Mouse (Mus musculus) midbrain, embryonic 11.5 days (tissue): Measurements from ENCODE around the gene Map3k4. TPM values are rescaled to one million over a fixed set of nuclear protein-coding genes. Genes with fewer than 3 reads are reported as not detected.

ENCODE experiments used
- ATAC-seq: fragments of 200-750 bp; cut with Nextera tagmentation; 2 replicates; pipeline ENCODE4 v1.8.0; 2017; ENCODE audit warnings: moderate TSS enrichment, moderate library complexity; ENCODE audit not compliant: low FRiP score
- DNase-seq: peaks from one replicate; pipeline ENCODE4 v3.0.0; 2015; ENCODE audit warnings: low spot score; ENCODE audit errors: missing footprints
- H3K27ac ChIP-seq: fragments of 300-500 bp; sonication (generic); 2 replicates; pipeline ENCODE4 v1.5.1; 2014; ENCODE audit warnings: low read depth, low read length
- H3K27me3 ChIP-seq: fragments of 300-500 bp; sonication (generic); 2 replicates; pipeline ENCODE4 v1.6.1; 2014; ENCODE audit warnings: mild to moderate bottlenecking, low read length, moderate library complexity, mixed read lengths; ENCODE audit not compliant: control insufficient read depth, insufficient read depth
- H3K36me3 ChIP-seq: fragments of 300-500 bp; sonication (generic); 2 replicates; pipeline ENCODE4 v1.6.1; 2014; ENCODE audit warnings: mild to moderate bottlenecking, low read length, moderate library complexity, mixed read lengths; ENCODE audit not compliant: control insufficient read depth, insufficient read depth
- H3K4me1 ChIP-seq: fragments of 300-500 bp; sonication (generic); 2 replicates; pipeline ENCODE4 v1.6.1; 2014; ENCODE audit warnings: low read length; ENCODE audit not compliant: control insufficient read depth, insufficient read depth
- H3K4me2 ChIP-seq: fragments of 300-500 bp; sonication (generic); 2 replicates; pipeline ENCODE4 v1.6.1; 2014; ENCODE audit warnings: mild to moderate bottlenecking, moderate library complexity
- H3K4me3 ChIP-seq: fragments of 300-500 bp; sonication (generic); 2 replicates; pipeline ENCODE4 v1.5.1; 2014; ENCODE audit warnings: low read depth, low read length
- H3K9ac ChIP-seq: fragments of 300-500 bp; sonication (generic); 2 replicates; pipeline ENCODE4 v1.6.1; 2014; ENCODE audit warnings: low read length
- H3K9me3 ChIP-seq: fragments of 300-500 bp; sonication (generic); 2 replicates; pipeline ENCODE4 v1.6.1; 2016; ENCODE audit warnings: low read length; ENCODE audit not compliant: control insufficient read depth
- WGBS: fragments of 180-500 bp; shearing (Covaris S2); extraction: QIAGEN DNeasy Blood & Tissue Kit; methylation state at CpG from one replicate; pipeline ENCODE4 v1.1.7; 2014; 5-methylcytosine and 5-hydroxymethylcytosine counted together
- polyA plus RNA-seq: library from polyadenylated mRNA; unstranded; fragments of >200 nt; fragmentation: Nextera tagmentation; extraction: Ambion mirVana; gene quantifications from 2 replicates; pipeline ENCODE4 v1.2.1, GENCODE M21; 2014

Map3k4 gene
- polyA plus RNA-seq, 1 experiment from 2014 or later, result 51.3 TPM

- ATAC-seq (0 out of 2 replicates have a peak, but pooled peaks have one; percentile 25), DNase-seq (no peak)
- Histone ChIP-seq H3K4me2 (no peak overlapping the region), H3K4me1 (peaks cover 6% of the 10 kb centered on the region), H3K9me3 (no peaks in the 10 kb centered on the region), H3K36me3 (0 out of 2 replicates have a peak, but pooled peaks cover 2% of the 10 kb centered on the region), H3K4me3 (no peak overlapping the region), H3K27ac (no peak overlapping the region), H3K27me3 (no peaks in the 10 kb centered on the region), H3K9ac (no peak overlapping the region)
- 84% methylated on average over 15 of the region's 15 CpGs for WGBS
Measured at GRCm38 (mm10) chr17:12203414-12203897, 115.1 kb downstream of the Map3k4 start.

DNA sequence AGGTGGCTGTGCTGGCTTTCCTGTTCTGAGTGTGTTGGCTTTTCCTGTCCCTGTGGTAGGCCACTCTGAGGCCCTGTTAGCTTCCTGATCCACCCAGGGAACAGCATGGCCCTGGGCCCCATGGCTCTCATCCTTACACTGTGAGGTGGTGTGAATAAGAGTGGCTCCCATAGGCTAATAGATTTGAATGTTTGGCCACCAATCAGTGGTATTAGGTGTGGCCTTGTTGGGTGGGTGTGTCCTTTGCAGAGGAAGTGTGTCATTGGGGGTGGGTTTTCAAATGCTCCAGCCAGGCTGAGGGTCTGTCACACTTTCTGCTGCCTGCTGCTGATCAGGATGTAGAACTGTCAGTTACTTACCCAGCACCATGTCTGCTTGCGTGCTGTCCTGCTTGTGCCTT, 117.5 kb downstream of the Map3k4 start:
- peaks cover 6% of the 10 kb centered on the region for H3K4me1 ChIP-seq
- H3K4me2 ChIP-seq, result no peak overlapping the region
- H3K4me3 ChIP-seq, result no peak overlapping the region
- H3K9me3 ChIP-seq, result no peaks in the 10 kb centered on the region
- no peak overlapping the region for H3K9ac ChIP-seq
- DNase-seq (no peak), ATAC-seq (no peak)
- H3K27ac ChIP-seq, result no peak overlapping the region
- H3K36me3 ChIP-seq, result 0 out of 2 replicates have a peak, but pooled peaks cover 3% of the 10 kb centered on the region
- 95% methylated on average over 1 of the region's 1 CpGs for WGBS
- H3K27me3 ChIP-seq, result no peaks in the 10 kb centered on the region

DNA sequence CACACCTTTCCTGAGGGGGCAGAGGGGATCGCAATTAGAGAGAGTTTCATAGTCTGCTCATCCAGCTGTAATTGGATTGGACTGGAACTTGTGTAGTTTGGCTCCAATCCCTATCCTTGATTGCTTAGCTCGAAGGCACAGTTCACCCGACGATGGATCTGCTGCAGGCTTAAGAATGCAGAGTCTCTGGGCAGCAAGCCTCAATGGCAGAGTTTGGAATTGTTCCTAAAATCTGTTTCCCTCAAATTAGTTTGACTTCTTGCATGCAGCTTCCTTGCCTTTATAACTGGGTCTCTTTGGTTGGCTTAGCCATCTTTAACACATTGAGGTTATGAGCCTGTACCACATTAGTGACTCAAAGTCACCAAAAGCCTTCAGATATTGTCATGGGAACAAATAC, 118.7 kb downstream of the Map3k4 start:
- no peaks in the 10 kb centered on the region for H3K27me3 ChIP-seq
- H3K4me2 ChIP-seq, result no peak overlapping the region
- H3K9me3 ChIP-seq, result no peaks in the 10 kb centered on the region
- DNase-seq (no peak), ATAC-seq (no peak)
- H3K27ac ChIP-seq, result no peak overlapping the region
- H3K9ac ChIP-seq, result no peak overlapping the region
- 0 out of 2 replicates have a peak, but pooled peaks cover 3% of the 10 kb centered on the region for H3K36me3 ChIP-seq
- 91% methylated on average over 4 of the region's 4 CpGs for WGBS
- no peaks in the 10 kb centered on the region for H3K4me1 ChIP-seq
- no peak overlapping the region for H3K4me3 ChIP-seq

- Histone ChIP-seq H3K9ac (no peak overlapping the region), H3K9me3 (no peaks in the 10 kb centered on the region), H3K4me1 (no peaks in the 10 kb centered on the region; the same call in 1 of the 2 replicates), H3K4me3 (no peak overlapping the region), H3K27ac (no peak overlapping the region), H3K4me2 (no peak overlapping the region), H3K36me3 (0 out of 2 replicates have a peak, but pooled peaks cover 3% of the 10 kb centered on the region), H3K27me3 (no peaks in the 10 kb centered on the region)
- DNase-seq, result no peak
- ATAC-seq, result no peak
- 75% methylated on average over 10 of the region's 10 CpGs for WGBS
Measured at GRCm38 (mm10) chr17:12195604-12196003, 123.0 kb downstream of the Map3k4 start.

- Histone ChIP-seq H3K27ac (no peak overlapping the region), H3K9me3 (no peaks in the 10 kb centered on the region), H3K4me1 (no peaks in the 10 kb centered on the region; the same call in 1 of the 2 replicates), H3K9ac (no peak overlapping the region), H3K36me3 (0 out of 2 replicates have a peak, but pooled peaks cover 3% of the 10 kb centered on the region), H3K4me2 (no peak overlapping the region), H3K4me3 (no peak overlapping the region), H3K27me3 (no peaks in the 10 kb centered on the region)
- DNase-seq, result no peak
- 65% methylated on average over 5 of the region's 5 CpGs for WGBS
- no peak for ATAC-seq
Measured at GRCm38 (mm10) chr17:12195137-12195536, 123.5 kb downstream of the Map3k4 start.

GRCm38 (mm10) chr17:12187782-12188181, 130.8 kb downstream of the Map3k4 start:
- peaks cover 3% of the 10 kb centered on the region; the same call in 1 of the 2 replicates for H3K4me1 ChIP-seq
- H3K9ac ChIP-seq, result no peak overlapping the region
- 50% methylated on average over 1 of the region's 1 CpGs for WGBS
- ATAC-seq, result no peak
- H3K4me3 ChIP-seq, result no peak overlapping the region
- H3K27ac ChIP-seq, result no peak overlapping the region
- H3K36me3 ChIP-seq, result no peaks in the 10 kb centered on the region
- no peak for DNase-seq
- no peak overlapping the region for H3K4me2 ChIP-seq
- H3K9me3 ChIP-seq, result no peaks in the 10 kb centered on the region
- H3K27me3 ChIP-seq, result no peaks in the 10 kb centered on the region

GRCm38 (mm10) chr17:12186341-12186740, 132.3 kb downstream of the Map3k4 start:
- Histone ChIP-seq H3K4me2 (no peak overlapping the region), H3K9me3 (no peaks in the 10 kb centered on the region), H3K36me3 (no peaks in the 10 kb centered on the region), H3K9ac (no peak overlapping the region), H3K27ac (no peak overlapping the region), H3K4me3 (no peak overlapping the region), H3K4me1 (peaks cover 3% of the 10 kb centered on the region; the same call in 1 of the 2 replicates), H3K27me3 (no peaks in the 10 kb centered on the region)
- DNase-seq, result no peak
- WGBS, result 94% methylated on average over 3 of the region's 3 CpGs
- ATAC-seq, result no peak

DNA sequence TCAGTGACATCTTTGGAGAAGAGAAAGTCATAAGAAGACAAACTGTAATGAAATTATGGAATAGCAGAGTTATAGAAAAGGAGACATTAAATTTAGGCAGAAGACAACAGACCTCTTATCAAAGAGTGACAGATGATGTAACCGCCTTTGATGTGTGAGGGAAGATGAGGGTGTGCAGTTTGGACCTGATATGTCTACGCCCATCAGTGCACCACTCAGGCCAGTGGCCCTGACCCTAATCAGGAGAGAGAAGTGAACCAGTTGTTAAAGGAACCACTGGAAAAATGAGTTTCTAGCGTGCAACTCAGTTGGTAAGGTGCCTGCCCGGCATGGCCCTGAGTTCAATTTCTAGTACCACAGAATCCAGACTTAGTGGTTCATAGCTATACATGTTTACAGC, 132.7 kb downstream of the Map3k4 start:
- H3K27ac ChIP-seq, result no peak overlapping the region
- no peak overlapping the region for H3K4me2 ChIP-seq
- 0 out of 2 replicates have a peak, but pooled peaks cover 3% of the 10 kb centered on the region for H3K4me1 ChIP-seq
- no peaks in the 10 kb centered on the region for H3K9me3 ChIP-seq
- DNase-seq, result no peak
- no peaks in the 10 kb centered on the region for H3K27me3 ChIP-seq
- ATAC-seq, result no peak
- no peak overlapping the region for H3K9ac ChIP-seq
- no peak overlapping the region for H3K4me3 ChIP-seq
- no peaks in the 10 kb centered on the region for H3K36me3 ChIP-seq
- 93% methylated on average over 4 of the region's 4 CpGs for WGBS

GRCm38 (mm10) chr17:12184283-12184682, 134.3 kb downstream of the Map3k4 start:
- ATAC-seq (no peak), DNase-seq (no peak)
- H3K36me3 ChIP-seq, result no peaks in the 10 kb centered on the region
- WGBS, result 80% methylated on average over 8 of the region's 8 CpGs
- no peak overlapping the region for H3K27ac ChIP-seq
- no peak overlapping the region for H3K9ac ChIP-seq
- H3K27me3 ChIP-seq, result no peaks in the 10 kb centered on the region
- no peaks in the 10 kb centered on the region for H3K9me3 ChIP-seq
- 0 out of 2 replicates have a peak, but pooled peaks cover 3% of the 10 kb centered on the region for H3K4me1 ChIP-seq
- H3K4me2 ChIP-seq, result no peak overlapping the region
- no peak overlapping the region for H3K4me3 ChIP-seq
